Mouse (Mus musculus): ENCODE data around the gene Dus1l. TPM values are rescaled to one million over a fixed set of nuclear protein-coding genes. Genes with fewer than 3 reads are reported as not detected.

The Dus1l gene
- polyA plus RNA-seq, 1 experiment, result 51.1 TPM

GRCm38 (mm10) chr11:120823551-120823947, 27.3 kb upstream of the Dus1l start:
- Histone ChIP-seq H3K4me3 (ENCODE audit: control insufficient read depth, low read depth, low read length) (peak overlapping the region; percentile 83), H3K36me3 (ENCODE audit: control insufficient read depth, insufficient read depth, low read length) (no peaks in the 10 kb centered on the region; the same call in 1 of the 2 replicates), H3K27me3 (ENCODE audit: control insufficient read depth, insufficient read depth, low read length) (no peaks in the 10 kb centered on the region), H3K4me1 (ENCODE audit: control insufficient read depth, insufficient read depth, low read length) (peaks cover 18% of the 10 kb centered on the region), H3K27ac (ENCODE audit: control insufficient read depth, insufficient read depth, low read depth, low read length) (peak overlapping the region; percentile 86)
- TF ChIP-seq POLR2A (IDR thresholded peaks at IDR 0.05; ENCODE audit: control insufficient read depth, low read depth, low read length), result no peak
- TF ChIP-seq CTCF (IDR thresholded peaks at IDR 0.05; ENCODE audit: control insufficient read depth, insufficient read depth, insufficient replicate concordance, low read depth, low read length), result no peak

DNA sequence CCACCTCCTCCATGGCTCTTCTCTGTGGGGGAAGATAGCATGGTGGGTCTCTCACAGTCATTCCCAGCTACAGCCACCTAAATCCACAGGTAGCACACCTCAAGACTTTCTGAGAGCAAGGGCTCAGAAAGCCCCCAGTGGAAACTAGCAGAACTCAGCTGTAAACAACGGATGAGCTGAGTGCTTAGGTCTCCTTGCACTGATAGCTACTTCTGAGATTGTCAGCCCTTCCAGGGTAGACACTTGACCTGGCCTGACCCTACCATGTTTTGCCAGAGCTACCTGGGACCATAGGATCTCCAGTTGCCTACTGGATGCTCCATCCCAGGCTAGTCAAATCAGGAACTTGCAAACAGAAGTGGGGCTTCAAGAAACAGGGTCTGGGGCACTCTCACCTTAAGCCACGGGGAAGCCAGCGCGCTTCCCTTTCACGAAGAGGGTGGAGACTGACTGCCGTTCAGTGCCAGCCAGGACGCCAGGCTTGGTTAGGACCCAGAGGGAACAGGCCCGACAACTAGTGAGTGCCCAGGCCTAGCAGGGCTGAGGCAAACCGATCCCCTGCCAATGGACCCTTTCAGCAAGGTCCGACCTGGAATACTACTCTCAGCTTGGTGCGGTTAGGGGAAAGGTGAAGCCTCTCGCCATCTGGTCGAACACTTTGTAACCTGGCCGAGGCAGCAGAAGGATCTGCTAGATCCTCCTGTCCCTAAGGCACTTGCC, 26.8 kb upstream of the Dus1l start:
- TF ChIP-seq CTCF (IDR thresholded peaks at IDR 0.05; ENCODE audit: control insufficient read depth, insufficient read depth, insufficient replicate concordance, low read depth, low read length), result no peak
- peak; percentile 27; the same call in 1 of the 2 replicates for TF ChIP-seq POLR2A (IDR thresholded peaks at IDR 0.05; ENCODE audit: control insufficient read depth, low read depth, low read length)
- peak overlapping the region; percentile 83 for H3K4me3 ChIP-seq (ENCODE audit: control insufficient read depth, low read depth, low read length)
- H3K36me3 ChIP-seq (ENCODE audit: control insufficient read depth, insufficient read depth, low read length), result no peaks in the 10 kb centered on the region; the same call in 1 of the 2 replicates
- peak overlapping the region; percentile 86 for H3K27ac ChIP-seq (ENCODE audit: control insufficient read depth, insufficient read depth, low read depth, low read length)
- peaks cover 18% of the 10 kb centered on the region for H3K4me1 ChIP-seq (ENCODE audit: control insufficient read depth, insufficient read depth, low read length)
- no peaks in the 10 kb centered on the region for H3K27me3 ChIP-seq (ENCODE audit: control insufficient read depth, insufficient read depth, low read length)

DNA sequence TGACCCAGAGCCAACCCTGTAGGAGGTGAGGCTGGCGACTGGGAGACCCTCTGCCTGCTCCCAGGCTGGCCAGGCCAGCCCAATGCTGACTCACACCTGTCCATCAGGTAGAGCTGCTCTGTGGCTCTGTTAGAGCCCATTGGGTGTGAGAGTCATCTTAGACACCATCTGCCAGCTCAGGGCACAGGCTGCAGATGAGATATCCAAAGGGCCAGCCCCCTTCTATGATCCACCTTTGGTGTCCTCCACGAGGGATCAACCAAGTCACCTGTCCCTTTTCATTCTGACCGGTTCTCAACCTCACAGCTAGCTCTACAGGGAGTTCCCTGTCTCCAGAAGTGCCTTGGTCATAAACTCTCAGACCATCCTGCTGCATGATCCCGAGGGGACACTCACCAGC, 26.1 kb upstream of the Dus1l start:
- no peak overlapping the region for H3K27ac ChIP-seq (ENCODE audit: control insufficient read depth, insufficient read depth, low read depth, low read length)
- H3K4me3 ChIP-seq (ENCODE audit: control insufficient read depth, low read depth, low read length), result peak overlapping the region; percentile 12; the same call in 1 of the 2 replicates
- H3K36me3 ChIP-seq (ENCODE audit: control insufficient read depth, insufficient read depth, low read length), result no peaks in the 10 kb centered on the region; the same call in 1 of the 2 replicates
- peaks cover 18% of the 10 kb centered on the region for H3K4me1 ChIP-seq (ENCODE audit: control insufficient read depth, insufficient read depth, low read length)
- H3K27me3 ChIP-seq (ENCODE audit: control insufficient read depth, insufficient read depth, low read length), result no peaks in the 10 kb centered on the region
- TF ChIP-seq CTCF (IDR thresholded peaks at IDR 0.05; ENCODE audit: control insufficient read depth, insufficient read depth, insufficient replicate concordance, low read depth, low read length) (no peak), POLR2A (IDR thresholded peaks at IDR 0.05; ENCODE audit: control insufficient read depth, low read depth, low read length) (no peak)

DNA sequence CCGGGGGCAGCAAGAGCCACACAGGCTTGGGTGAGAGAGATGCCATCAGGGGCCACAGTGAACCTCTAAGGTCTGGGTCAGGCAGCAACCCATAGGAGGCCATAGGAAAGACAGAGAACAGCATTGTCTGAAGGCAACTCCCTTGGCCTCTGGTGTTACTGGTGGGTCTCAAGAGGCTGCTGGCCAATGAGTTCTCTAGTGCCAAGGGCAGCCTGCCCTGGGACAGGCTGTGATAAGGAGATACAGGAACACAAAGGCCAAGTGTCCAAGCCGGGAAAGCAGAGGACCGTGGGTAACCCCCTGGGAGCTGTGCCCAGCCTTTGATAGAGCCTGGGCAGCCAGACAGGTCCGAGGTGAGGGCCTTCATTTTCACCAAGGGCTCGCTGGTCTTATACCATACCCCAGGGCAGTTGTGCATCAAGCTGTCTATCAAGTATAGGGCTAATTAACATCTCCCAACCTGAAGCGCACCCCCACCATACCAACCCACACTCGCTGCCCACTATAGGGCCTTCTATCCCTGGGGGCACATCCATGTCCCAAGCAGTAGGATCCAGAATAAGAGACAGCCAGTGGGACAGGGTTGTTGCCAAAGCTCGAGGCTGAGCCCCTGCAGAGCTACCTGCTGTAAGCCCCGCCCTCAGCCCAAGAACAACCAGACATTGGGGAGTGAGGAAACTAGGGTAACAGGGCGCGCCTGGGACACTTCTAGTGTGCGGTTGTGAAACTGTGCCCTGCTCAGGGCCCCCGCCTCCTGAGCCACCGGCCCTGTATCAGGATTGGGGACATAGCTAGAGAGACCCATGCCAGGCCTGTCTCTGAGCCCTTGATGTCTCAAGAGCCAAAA, 25.1 kb upstream of the Dus1l start:
- H3K4me1 ChIP-seq (ENCODE audit: control insufficient read depth, insufficient read depth, low read length), result peaks cover 18% of the 10 kb centered on the region
- no peak overlapping the region for H3K4me3 ChIP-seq (ENCODE audit: control insufficient read depth, low read depth, low read length)
- H3K36me3 ChIP-seq (ENCODE audit: control insufficient read depth, insufficient read depth, low read length), result no peaks in the 10 kb centered on the region; the same call in 1 of the 2 replicates
- no peak overlapping the region for H3K27ac ChIP-seq (ENCODE audit: control insufficient read depth, insufficient read depth, low read depth, low read length)
- H3K27me3 ChIP-seq (ENCODE audit: control insufficient read depth, insufficient read depth, low read length), result no peaks in the 10 kb centered on the region
- TF ChIP-seq POLR2A (IDR thresholded peaks at IDR 0.05; ENCODE audit: control insufficient read depth, low read depth, low read length), result no peak
- no peak for TF ChIP-seq CTCF (IDR thresholded peaks at IDR 0.05; ENCODE audit: control insufficient read depth, insufficient read depth, insufficient replicate concordance, low read depth, low read length)

DNA sequence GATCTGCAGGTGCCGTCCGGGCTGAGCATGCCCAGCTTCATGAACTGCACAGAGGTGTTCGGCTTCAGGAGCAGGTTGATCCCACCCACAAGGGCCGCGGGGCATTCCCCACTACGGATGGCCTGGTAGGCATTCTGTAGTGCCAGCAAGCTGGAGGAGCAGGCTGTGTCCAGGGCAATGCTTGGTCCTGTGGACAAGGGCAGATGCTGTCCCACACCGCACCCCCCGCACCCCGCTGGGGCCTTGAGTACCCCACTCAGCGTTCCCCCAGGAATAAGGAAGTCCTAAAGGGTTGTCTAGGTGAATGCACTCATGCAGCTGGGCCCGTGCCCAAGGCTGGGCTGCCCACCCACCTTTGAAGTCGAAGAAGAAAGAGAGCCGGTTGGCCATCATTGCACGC, 24.3 kb upstream of the Dus1l start:
- Histone ChIP-seq H3K36me3 (ENCODE audit: control insufficient read depth, insufficient read depth, low read length) (no peaks in the 10 kb centered on the region; the same call in 1 of the 2 replicates), H3K4me1 (ENCODE audit: control insufficient read depth, insufficient read depth, low read length) (peaks cover 18% of the 10 kb centered on the region), H3K4me3 (ENCODE audit: control insufficient read depth, low read depth, low read length) (no peak overlapping the region), H3K27ac (ENCODE audit: control insufficient read depth, insufficient read depth, low read depth, low read length) (no peak overlapping the region), H3K27me3 (ENCODE audit: control insufficient read depth, insufficient read depth, low read length) (no peaks in the 10 kb centered on the region)
- no peak for TF ChIP-seq CTCF (IDR thresholded peaks at IDR 0.05; ENCODE audit: control insufficient read depth, insufficient read depth, insufficient replicate concordance, low read depth, low read length)
- no peak for TF ChIP-seq POLR2A (IDR thresholded peaks at IDR 0.05; ENCODE audit: control insufficient read depth, low read depth, low read length)

GRCm38 (mm10) chr11:120819556-120819955, 23.4 kb upstream of the Dus1l start:
- Histone ChIP-seq H3K4me3 (ENCODE audit: control insufficient read depth, low read depth, low read length) (no peak overlapping the region), H3K4me1 (ENCODE audit: control insufficient read depth, insufficient read depth, low read length) (peaks cover 9% of the 10 kb centered on the region), H3K27me3 (ENCODE audit: control insufficient read depth, insufficient read depth, low read length) (no peaks in the 10 kb centered on the region), H3K27ac (ENCODE audit: control insufficient read depth, insufficient read depth, low read depth, low read length) (no peak overlapping the region), H3K36me3 (ENCODE audit: control insufficient read depth, insufficient read depth, low read length) (no peaks in the 10 kb centered on the region; the same call in none of the 2 replicates)
- TF ChIP-seq POLR2A (IDR thresholded peaks at IDR 0.05; ENCODE audit: control insufficient read depth, low read depth, low read length), result no peak
- TF ChIP-seq CTCF (IDR thresholded peaks at IDR 0.05; ENCODE audit: control insufficient read depth, insufficient read depth, insufficient replicate concordance, low read depth, low read length), result no peak

DNA sequence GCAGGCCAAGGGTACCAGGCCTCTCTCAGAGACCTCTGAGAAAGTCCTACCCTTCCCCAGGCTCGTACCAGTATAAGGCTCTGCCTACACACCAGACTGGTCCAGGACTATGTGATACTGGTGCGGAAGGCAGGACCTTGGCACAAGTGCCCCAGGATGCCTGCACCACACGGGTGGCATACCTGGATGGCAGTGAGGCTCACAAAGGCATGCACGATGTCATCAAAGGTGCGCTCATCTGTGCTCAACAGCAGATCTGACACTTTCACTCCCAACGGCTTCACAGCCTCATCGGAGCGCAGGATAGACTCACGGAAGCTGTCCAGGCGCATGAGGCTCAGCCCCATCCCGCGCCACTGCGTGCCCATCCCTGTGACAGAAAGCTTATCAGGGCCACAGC, 22.0 kb upstream of the Dus1l start:
- H3K27ac ChIP-seq (ENCODE audit: control insufficient read depth, insufficient read depth, low read depth, low read length), result no peak overlapping the region
- H3K4me3 ChIP-seq (ENCODE audit: control insufficient read depth, low read depth, low read length), result no peak overlapping the region
- H3K27me3 ChIP-seq (ENCODE audit: control insufficient read depth, insufficient read depth, low read length), result no peaks in the 10 kb centered on the region
- TF ChIP-seq CTCF (IDR thresholded peaks at IDR 0.05; ENCODE audit: control insufficient read depth, insufficient read depth, insufficient replicate concordance, low read depth, low read length), result no peak
- peaks cover 6% of the 10 kb centered on the region for H3K4me1 ChIP-seq (ENCODE audit: control insufficient read depth, insufficient read depth, low read length)
- no peaks in the 10 kb centered on the region; the same call in none of the 2 replicates for H3K36me3 ChIP-seq (ENCODE audit: control insufficient read depth, insufficient read depth, low read length)
